Mouse (Mus musculus) ES-E14 (cell line): ENCODE results near the gene H2-T24.

Experiments
- HCFC1 ChIP-seq: IDR thresholded peaks from 2 replicates; pipeline ENCODE4 v1.6.1; 2012; ENCODE audit warnings: low read length, inconsistent platforms, borderline replicate concordance; ENCODE audit not compliant: insufficient read depth
- ZC3H11A ChIP-seq: IDR thresholded peaks from 2 replicates; pipeline ENCODE4 v1.6.1; 2012; ENCODE audit warnings: low read depth, mild to moderate bottlenecking, inconsistent platforms, low read length, borderline replicate concordance
- ZNF384 ChIP-seq: IDR thresholded peaks from 2 replicates; pipeline ENCODE4 v1.6.1; 2012; ENCODE audit warnings: low read depth, low read length, inconsistent platforms

- TF ChIP-seq ZNF384: no peak
- TF ChIP-seq HCFC1: no peak
- TF ChIP-seq ZC3H11A: no peak
These were observed 21.6 kb downstream of the H2-T24 start for GRCm38 (mm10) chr17:35998545-35999305.
